Mouse (Mus musculus) olfactory bulb, adult 2 months (tissue): ENCODE data around the gene Ndufa13. TPM values are rescaled to one million over a fixed set of nuclear protein-coding genes. Genes with fewer than 3 reads are reported as not detected.

ENCODE experiments used
- H3K27ac ChIP-seq: fragments of 200-500 bp; 2 replicates; pipeline ENCODE4 v1.5.1; 2012; ENCODE audit warnings: low read depth, low read length; ENCODE audit not compliant: insufficient read depth
- H3K4me1 ChIP-seq: fragments of 200-500 bp; 2 replicates; pipeline ENCODE4 v1.6.1; 2012; ENCODE audit warnings: low read length; ENCODE audit not compliant: control insufficient read depth, insufficient read depth
- H3K4me3 ChIP-seq: fragments of 200-500 bp; 2 replicates; pipeline ENCODE4 v1.5.1; 2012; ENCODE audit warnings: mild to moderate bottlenecking, low read depth, low read length, moderate library complexity; ENCODE audit not compliant: insufficient read depth
- CTCF ChIP-seq: fragments of 200-500 bp; IDR thresholded peaks from 2 replicates; pipeline ENCODE4 v1.5.1; 2012; ENCODE audit warnings: low read depth, mild to moderate bottlenecking, low read length, moderate library complexity; ENCODE audit not compliant: insufficient read depth
- POLR2A ChIP-seq: fragments of 200-500 bp; IDR thresholded peaks from 2 replicates; pipeline ENCODE4 v1.6.1; 2012; ENCODE audit warnings: mild to moderate bottlenecking, low read depth, low read length, moderate library complexity; ENCODE audit not compliant: insufficient read depth
- WGBS: fragments of 180-500 bp; shearing (Covaris S2); methylation state at CpG from one replicate; pipeline ENCODE4 v1.1.7; 2018; 5-methylcytosine and 5-hydroxymethylcytosine counted together
- polyA plus RNA-seq: library from polyadenylated mRNA; stranded (reverse); fragments of >200 nt; gene quantifications from 2 replicates; pipeline ENCODE4 v1.2.4, GENCODE M21; 2012; ENCODE audit warnings: low replicate concordance; ENCODE audit not compliant: missing spikeins, insufficient read depth, insufficient read length

Gene Ndufa13
- polyA plus RNA-seq, 1 experiment, result not detected

DNA sequence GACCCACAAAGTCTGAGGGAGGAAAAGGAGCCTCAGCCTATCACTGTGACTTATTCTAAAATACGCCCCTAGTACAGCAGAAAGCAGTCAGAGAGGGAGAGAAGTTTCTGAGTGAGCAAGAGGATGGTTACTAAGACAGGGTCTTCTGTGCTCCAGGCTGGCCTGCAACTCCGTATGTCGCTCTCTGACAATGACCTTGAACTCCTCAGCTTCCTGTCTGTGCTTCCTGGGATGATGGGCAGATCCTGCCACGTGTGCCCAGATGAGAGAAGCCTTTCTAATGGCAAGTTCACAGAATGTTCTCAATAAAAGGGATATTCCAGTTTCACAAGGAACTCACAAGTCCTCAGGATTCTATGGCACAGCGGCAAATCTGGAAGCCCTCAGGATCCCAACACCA lies 32.2 kb upstream of the Ndufa13 start:
- no peak overlapping the region for H3K27ac ChIP-seq
- H3K4me3 ChIP-seq, result no peak overlapping the region
- WGBS, result 90% methylated on average over 5 of the region's 5 CpGs
- TF ChIP-seq POLR2A (no peak), CTCF (no peak)
- H3K4me1 ChIP-seq, result 0 out of 2 replicates have a peak, but pooled peaks cover 4% of the 10 kb centered on the region

GRCm38 (mm10) chr8:69933811-69934210 lies 31.5 kb upstream of the Ndufa13 start:
- TF ChIP-seq POLR2A (no peak), CTCF (no peak)
- WGBS, result 87% methylated on average over 2 of the region's 2 CpGs
- H3K4me3 ChIP-seq, result no peak overlapping the region
- H3K4me1 ChIP-seq, result 0 out of 2 replicates have a peak, but pooled peaks cover 4% of the 10 kb centered on the region
- no peak overlapping the region for H3K27ac ChIP-seq

DNA sequence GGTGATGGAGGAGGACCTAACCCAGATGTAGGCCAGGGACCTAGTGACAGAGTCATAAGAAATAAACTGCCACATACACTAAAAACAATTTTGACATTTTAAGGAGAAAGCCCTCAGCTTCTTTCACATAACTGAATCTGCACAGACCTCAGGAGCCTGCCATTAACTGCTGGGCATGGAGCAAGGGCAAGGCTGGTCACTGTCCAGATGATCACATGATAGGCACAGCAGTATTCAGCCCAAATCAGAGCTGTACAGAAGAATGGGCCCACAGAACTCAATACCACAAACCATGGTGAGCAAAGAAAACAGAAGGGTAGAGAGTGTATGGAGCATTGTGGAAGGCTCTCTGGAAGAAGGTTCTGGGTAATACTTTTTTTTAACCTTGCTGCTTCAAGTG lies 24.5 kb upstream of the Ndufa13 start:
- H3K4me1 ChIP-seq, result no peaks in the 10 kb centered on the region
- no peak overlapping the region for H3K4me3 ChIP-seq
- H3K27ac ChIP-seq, result no peak overlapping the region
- TF ChIP-seq CTCF, result no peak

DNA sequence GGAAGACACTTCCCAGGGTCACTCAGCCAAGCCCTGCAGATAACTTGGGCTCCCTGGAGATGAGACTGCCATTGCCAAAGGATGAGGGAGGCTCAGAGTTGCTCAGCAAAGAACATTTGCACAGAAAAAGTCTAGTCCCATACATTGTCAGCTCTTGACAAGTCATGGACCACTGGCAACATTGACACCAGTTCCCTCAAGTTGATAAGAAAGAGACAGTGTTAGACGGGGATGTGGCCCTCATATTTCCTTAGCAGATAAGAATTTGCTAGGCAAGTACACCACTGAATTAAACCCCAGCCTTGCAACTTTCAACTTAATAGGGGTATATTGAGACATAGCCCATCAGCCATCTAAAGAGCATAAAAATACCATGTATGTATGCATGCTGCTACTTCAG lies 21.6 kb upstream of the Ndufa13 start:
- Histone ChIP-seq H3K27ac (no peak overlapping the region), H3K4me1 (peaks cover 13% of the 10 kb centered on the region), H3K4me3 (no peak overlapping the region)
- WGBS, result 96% methylated on average over 1 of the region's 1 CpGs
- TF ChIP-seq CTCF (no peak), POLR2A (no peak)

- H3K4me1 ChIP-seq, result peaks cover 16% of the 10 kb centered on the region
- H3K4me3 ChIP-seq, result no peak overlapping the region
- no peak overlapping the region for H3K27ac ChIP-seq
- TF ChIP-seq POLR2A (no peak), CTCF (no peak)
- 89% methylated on average over 2 of the region's 2 CpGs for WGBS
Measured at GRCm38 (mm10) chr8:69921141-69921540, 18.8 kb upstream of the Ndufa13 start.

DNA sequence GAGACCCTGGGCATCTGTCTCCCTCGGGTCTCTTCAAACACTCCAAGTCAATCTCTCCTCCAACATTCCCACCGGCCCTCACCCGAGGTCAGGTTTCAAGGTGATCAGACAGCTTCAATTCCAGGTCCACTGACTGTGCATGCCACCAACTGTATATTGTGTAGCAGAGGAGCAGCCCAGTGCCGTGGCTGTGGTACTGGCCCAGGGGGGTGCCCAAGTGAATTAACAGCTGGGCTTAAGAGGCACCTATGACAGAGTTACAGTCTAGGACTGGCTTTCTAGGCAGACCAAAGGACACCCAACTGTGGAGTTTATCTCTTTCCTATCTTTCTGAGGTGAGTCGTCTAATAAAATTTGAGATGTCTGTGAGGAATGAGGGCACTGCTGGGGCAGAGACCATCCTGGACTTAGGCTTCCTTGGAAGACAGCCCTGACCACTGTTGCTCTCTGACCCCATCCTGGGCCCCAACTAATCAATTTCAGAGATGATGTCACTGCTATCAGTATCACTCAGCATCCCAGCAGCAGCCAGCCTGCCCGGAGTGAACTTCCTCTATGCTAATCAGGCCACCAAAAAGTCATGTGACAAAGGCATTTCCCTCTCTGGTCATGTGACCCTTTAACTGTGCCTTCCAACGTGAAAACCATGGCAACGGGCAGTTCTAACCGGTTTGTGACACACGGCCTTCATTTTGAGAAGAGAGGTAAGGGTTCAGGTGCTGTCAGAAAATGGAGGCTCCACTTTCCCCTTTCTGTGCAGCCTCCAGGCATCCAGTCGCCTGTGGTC lies 17.7 kb upstream of the Ndufa13 start:
- Histone ChIP-seq H3K27ac (no peak overlapping the region), H3K4me1 (peaks cover 23% of the 10 kb centered on the region), H3K4me3 (no peak overlapping the region)
- TF ChIP-seq CTCF (no peak), POLR2A (no peak)
- WGBS, result 45% methylated on average over 11 of the region's 11 CpGs

- WGBS, result 69% methylated on average over 1 of the region's 1 CpGs
- Histone ChIP-seq H3K4me3 (no peak overlapping the region), H3K27ac (no peak overlapping the region), H3K4me1 (peaks cover 30% of the 10 kb centered on the region)
- TF ChIP-seq POLR2A, result no peak
- no peak for TF ChIP-seq CTCF
Measured at GRCm38 (mm10) chr8:69919010-69919409, 16.7 kb upstream of the Ndufa13 start.

GRCm38 (mm10) chr8:69918506-69918905 lies 16.1 kb upstream of the Ndufa13 start:
- no peak overlapping the region for H3K27ac ChIP-seq
- TF ChIP-seq POLR2A (no peak), CTCF (no peak)
- no peak overlapping the region for H3K4me3 ChIP-seq
- H3K4me1 ChIP-seq, result peaks cover 34% of the 10 kb centered on the region

- no peak for TF ChIP-seq CTCF
- TF ChIP-seq POLR2A, result no peak
- peaks cover 51% of the 10 kb centered on the region for H3K4me1 ChIP-seq
- WGBS, result 26% methylated on average over 5 of the region's 5 CpGs
- H3K4me3 ChIP-seq, result no peak overlapping the region
- peak overlapping the region; percentile 33 for H3K27ac ChIP-seq
Measured at GRCm38 (mm10) chr8:69915748-69916147, 13.4 kb upstream of the Ndufa13 start.
